Comparison of ENCODE assay signal across 8 mouse cellular contexts in genomic region chr2:34753811-34754550, GRCm38 (mm10). TPM values are rescaled to one million over a fixed set of nuclear protein-coding genes. Genes with fewer than 3 reads are reported as not detected.
DNase-seq lines count a peak whose midpoint lies in the region; ATAC-seq and TF ChIP-seq lines count a peak whose summit lies in the region.

No protein-coding gene starts in this region.

- H3K27ac ChIP-seq in embryonic facial prominence, embryonic 12.5 days: peak overlapping the region; percentile 94
- H3K27ac ChIP-seq in heart, adult 2 months: peak overlapping the region; percentile 94
- H3K27ac ChIP-seq in limb, embryonic 14.5 days (replicated peaks; ENCODE audit: low read depth, low read length): peak overlapping the region; percentile 85
- H3K27ac ChIP-seq in midbrain, embryonic 16.5 days (ENCODE audit: low read length): peak overlapping the region; percentile 96
- peak overlapping the region; percentile 95 for H3K27ac ChIP-seq in spleen, adult 2 months (ENCODE audit: insufficient read depth, low read length)

- H3K9ac ChIP-seq in embryonic facial prominence, embryonic 12.5 days: peak overlapping the region; percentile 96
- H3K9ac ChIP-seq in heart, adult 2 months (ENCODE audit: low read depth, low read length): peak overlapping the region; percentile 100
- peak overlapping the region; percentile 97 for H3K9ac ChIP-seq in limb, embryonic 14.5 days (ENCODE audit: low read depth, low read length, severe bottlenecking)
- H3K9ac ChIP-seq in midbrain, embryonic 16.5 days (ENCODE audit: low read depth, low read length): peak overlapping the region; percentile 98

- peak; percentile 93 for ATAC-seq in embryonic facial prominence, embryonic 12.5 days (ENCODE audit: insufficient number of reproducible peaks, insufficient read depth, low FRiP score, low TSS enrichment)
- ATAC-seq in limb, embryonic 14.5 days (ENCODE audit: low FRiP score, low read depth): peak; percentile 90
- peak; percentile 95 for ATAC-seq in midbrain, embryonic 16.5 days

- no peaks in the 10 kb centered on the region for H3K36me3 ChIP-seq in embryonic facial prominence, embryonic 12.5 days
- H3K36me3 ChIP-seq in heart, adult 2 months (ENCODE audit: control insufficient read depth, insufficient read depth, low read length): peaks cover 7% of the 10 kb centered on the region
- no peaks in the 10 kb centered on the region for H3K36me3 ChIP-seq in limb, embryonic 14.5 days (ENCODE audit: control insufficient read depth, insufficient read depth, low read length)
- no peaks in the 10 kb centered on the region for H3K36me3 ChIP-seq in midbrain, embryonic 16.5 days (ENCODE audit: control insufficient read depth, insufficient read depth, low read length)
- no peaks in the 10 kb centered on the region for H3K36me3 ChIP-seq in spleen, adult 2 months (ENCODE audit: control insufficient read depth, insufficient read depth, low read length)

- DNase-seq in 3134 (ENCODE audit: extremely low read depth, insufficient read length, low spot score): peak; percentile 87
- peak; percentile 94 for DNase-seq in adrenal gland, postnatal 25 days
- DNase-seq in heart, adult 2 months: peak; percentile 93 to 94
- DNase-seq in kidney, adult 8-10 months: peak; percentile 84
- peak; percentile 84 for DNase-seq in limb, embryonic 14.5 days (ENCODE audit: low spot score)
- peak; percentile 74 to 87 for DNase-seq in spleen, adult 2 months (ENCODE audit: low read depth in 1 of 2, low spot score in 2 of 2)

- intact Hi-C loops in heart, adult 2 months (cut with DNase I): loop anchor here (1.0 kb wide), 1 partner anchor 18 kb away; no protein-coding TSS in a partner anchor

- 1% methylated on average over 89 of the region's 106 CpGs for WGBS in embryonic facial prominence, embryonic 12.5 days
- WGBS in heart, adult 2 months: under 1% methylated on average over 105 of the region's 106 CpGs
- under 1% methylated on average over 39 of the region's 106 CpGs for WGBS in limb, embryonic 14.5 days
- WGBS in midbrain, embryonic 16.5 days: under 1% methylated on average over 80 of the region's 106 CpGs
- under 1% methylated on average over 91 of the region's 106 CpGs for WGBS in spleen, adult 2 months

- peak; percentile 76 for TF ChIP-seq POLR2A in heart, adult 2 months (IDR thresholded peaks at IDR 0.05; ENCODE audit: insufficient read depth, low read depth, low read length)
- 0 out of 2 replicates have a peak, but pooled peaks have one; percentile 37 for TF ChIP-seq POLR2A in limb, embryonic 14.5 days (IDR thresholded peaks at IDR 0.05; ENCODE audit: borderline replicate concordance, extremely low read depth, insufficient read depth, insufficient read length)
- TF ChIP-seq POLR2A in spleen, adult 2 months (IDR thresholded peaks at IDR 0.05; ENCODE audit: low read depth, low read length): peak; percentile 48

- TF ChIP-seq EP300 in heart, adult 2 months (IDR thresholded peaks at IDR 0.05; ENCODE audit: insufficient read depth, low read depth, low read length): no peak

- peak overlapping the region; percentile 63 for H3K4me2 ChIP-seq in embryonic facial prominence, embryonic 12.5 days (replicated peaks)
- H3K4me2 ChIP-seq in limb, embryonic 14.5 days (replicated peaks; ENCODE audit: low read depth, low read length, severe bottlenecking): peak overlapping the region; percentile 66
- H3K4me2 ChIP-seq in midbrain, embryonic 16.5 days (ENCODE audit: low read length): peak overlapping the region; percentile 71

- H3K4me3 ChIP-seq in embryonic facial prominence, embryonic 12.5 days: peak overlapping the region; percentile 95
- peak overlapping the region; percentile 79 for H3K4me3 ChIP-seq in heart, adult 2 months
- peak overlapping the region; percentile 91 for H3K4me3 ChIP-seq in limb, embryonic 14.5 days (replicated peaks; ENCODE audit: low read length)
- H3K4me3 ChIP-seq in midbrain, embryonic 16.5 days (ENCODE audit: low read depth, low read length): peak overlapping the region; percentile 99
- H3K4me3 ChIP-seq in spleen, adult 2 months (ENCODE audit: extremely low read depth, insufficient read depth, insufficient read length): peak overlapping the region; percentile 100

- H3K79me2 ChIP-seq in heart, adult 2 months (replicated peaks; ENCODE audit: control insufficient read depth, insufficient read depth, low read length): peaks cover 2% of the 10 kb centered on the region; the same call in 1 of the 2 replicates

- TF ChIP-seq CTCF in heart, adult 2 months (IDR thresholded peaks at IDR 0.05): peak; percentile 41
- TF ChIP-seq CTCF in spleen, adult 2 months (IDR thresholded peaks at IDR 0.05; ENCODE audit: extremely low read depth, insufficient read depth, insufficient read length, insufficient replicate concordance): no peak

- H3K9me3 ChIP-seq in embryonic facial prominence, embryonic 12.5 days: no peaks in the 10 kb centered on the region
- H3K9me3 ChIP-seq in limb, embryonic 14.5 days (ENCODE audit: control insufficient read depth, low read length): no peaks in the 10 kb centered on the region
- no peaks in the 10 kb centered on the region for H3K9me3 ChIP-seq in midbrain, embryonic 16.5 days (replicated peaks; ENCODE audit: control insufficient read depth, low read length, poor library complexity, severe bottlenecking)

- H3K27me3 ChIP-seq in embryonic facial prominence, embryonic 12.5 days: no peaks in the 10 kb centered on the region
- no peaks in the 10 kb centered on the region for H3K27me3 ChIP-seq in heart, adult 2 months (ENCODE audit: control insufficient read depth, insufficient read depth, low read length)
- H3K27me3 ChIP-seq in limb, embryonic 14.5 days (ENCODE audit: control insufficient read depth, insufficient read depth, low read length): no peaks in the 10 kb centered on the region
- no peaks in the 10 kb centered on the region for H3K27me3 ChIP-seq in midbrain, embryonic 16.5 days (ENCODE audit: control insufficient read depth, insufficient read depth, low read depth, low read length)
- H3K27me3 ChIP-seq in spleen, adult 2 months (ENCODE audit: control insufficient read depth, insufficient read depth, low read length): no peaks in the 10 kb centered on the region

- peaks cover 3% of the 10 kb centered on the region; the same call in 1 of the 2 replicates for H3K4me1 ChIP-seq in embryonic facial prominence, embryonic 12.5 days
- H3K4me1 ChIP-seq in heart, adult 2 months (ENCODE audit: control insufficient read depth, insufficient read depth, low read length): peaks cover 2% of the 10 kb centered on the region
- peaks cover 9% of the 10 kb centered on the region for H3K4me1 ChIP-seq in limb, embryonic 14.5 days (ENCODE audit: control insufficient read depth, insufficient read depth, low read length)
- H3K4me1 ChIP-seq in midbrain, embryonic 16.5 days (ENCODE audit: control insufficient read depth, insufficient read depth, low read length): peaks cover 21% of the 10 kb centered on the region
- peaks cover 2% of the 10 kb centered on the region for H3K4me1 ChIP-seq in spleen, adult 2 months (ENCODE audit: control insufficient read depth, insufficient read depth, insufficient read length)

RNA-seq across cellular contexts. Expression of gene Gapvd1, which starts 1.1 kb away (rescaled TPM):
- 63.4 and 81.0 TPM in 2 replicates for total RNA-seq in adrenal gland, postnatal 25 days (2021)
- polyA plus RNA-seq in embryonic facial prominence, embryonic 12.5 days (2016; fragmentation: Nextera tagmentation; extraction: Ambion mirVana): 97.6 and 108 TPM in 2 replicates
- 10 to 100 TPM; 35.5 to 36.7 TPM for total RNA-seq in heart, adult 2 months (2021)
- 10.2 and 17.7 TPM in 2 replicates for polyA plus RNA-seq in heart, adult 2 months (2012; rRNA removed)
- 41.4 and 42.2 TPM in 2 replicates for polyA plus RNA-seq in limb, embryonic 14.5 days (2012; rRNA removed)
- polyA plus RNA-seq in limb, embryonic 14.5 days (2014; fragmentation: Nextera tagmentation; extraction: Ambion mirVana): 84.2 and 87.7 TPM in 2 replicates
- 107 and 113 TPM in 2 replicates for polyA plus RNA-seq in midbrain, embryonic 16.5 days (2015; fragmentation: Nextera tagmentation; extraction: Ambion mirVana)
- 13.1 and 15.3 TPM in 2 replicates for polyA plus RNA-seq in spleen, adult 2 months (2012; rRNA removed)

RNA-seq across cellular contexts. Expression of gene Hspa5, which starts 17.8 kb away (rescaled TPM):
- total RNA-seq in adrenal gland, postnatal 25 days (2021): 414 and 491 TPM in 2 replicates
- 874 and 888 TPM in 2 replicates for polyA plus RNA-seq in embryonic facial prominence, embryonic 12.5 days (2016; fragmentation: Nextera tagmentation; extraction: Ambion mirVana)
- total RNA-seq in heart, adult 2 months (2021): 100 to 1,000 TPM; 752 to 818 TPM
- 427 and 503 TPM in 2 replicates for polyA plus RNA-seq in heart, adult 2 months (2012; rRNA removed)
- polyA plus RNA-seq in limb, embryonic 14.5 days (2012; rRNA removed): 780 and 914 TPM in 2 replicates
- 756 and 840 TPM in 2 replicates for polyA plus RNA-seq in limb, embryonic 14.5 days (2014; fragmentation: Nextera tagmentation; extraction: Ambion mirVana)
- polyA plus RNA-seq in midbrain, embryonic 16.5 days (2015; fragmentation: Nextera tagmentation; extraction: Ambion mirVana): 420 and 450 TPM in 2 replicates
- polyA plus RNA-seq in spleen, adult 2 months (2012; rRNA removed): 432 and 723 TPM in 2 replicates

RNA-seq across cellular contexts. Expression of gene Rabepk, which starts 45.7 kb away (rescaled TPM):
- 22.6 and 30.6 TPM in 2 replicates for total RNA-seq in adrenal gland, postnatal 25 days (2021)
- 31.0 and 33.7 TPM in 2 replicates for polyA plus RNA-seq in embryonic facial prominence, embryonic 12.5 days (2016; fragmentation: Nextera tagmentation; extraction: Ambion mirVana)
- 10 to 100 TPM; 12.1 to 13.3 TPM for total RNA-seq in heart, adult 2 months (2021)
- 19.3 and 23.4 TPM in 2 replicates for polyA plus RNA-seq in heart, adult 2 months (2012; rRNA removed)
- polyA plus RNA-seq in limb, embryonic 14.5 days (2012; rRNA removed): 30.1 and 35.7 TPM in 2 replicates
- 41.8 and 42.8 TPM in 2 replicates for polyA plus RNA-seq in limb, embryonic 14.5 days (2014; fragmentation: Nextera tagmentation; extraction: Ambion mirVana)
- polyA plus RNA-seq in midbrain, embryonic 16.5 days (2015; fragmentation: Nextera tagmentation; extraction: Ambion mirVana): 24.5 and 27.4 TPM in 2 replicates
- polyA plus RNA-seq in spleen, adult 2 months (2012; rRNA removed): 16.7 and 22.7 TPM in 2 replicates

Comparison
In these comparisons a context has a peak if more than half of its experiments do, and no peak if none do; other contexts are left out.
1. Peak in every context shown above with its lines: DNase-seq, ATAC-seq, H3K4me3 ChIP-seq and H3K27ac ChIP-seq.